ENCODE assay signal across 9 mouse cellular contexts in genomic region chr10:122105407-122105806, GRCm38 (mm10). TPM values are rescaled to one million over a fixed set of nuclear protein-coding genes. Genes with fewer than 3 reads are reported as not detected.
DNase-seq lines count a peak whose midpoint lies in the region; ATAC-seq lines count a peak whose summit lies in the region.
"Had no signal": no experiment of that assay in that cellular context is flagged by ENCODE, and none has a peak within 500 bp of the region (broad histone marks: within the 10 kb centered on the region; RNA-seq: fewer than 3 reads in every experiment).

No protein-coding gene starts in this region.

- intact Hi-C loops in left cerebral cortex, postnatal 25 days (cut with DNase I): loop anchor here (5.0 to 10.0 kb wide), 2 partner anchors 342 to 689 kb away; partner anchors contain the start of gene Avpr1a

- no peak overlapping the region for H3K4me3 ChIP-seq in forebrain, embryonic 12.5 days (replicated peaks)
- no peak overlapping the region for H3K4me3 ChIP-seq in midbrain, embryonic 15.5 days
- H3K4me3 ChIP-seq: heart, embryonic 13.5 days had no signal

- no peak overlapping the region for H3K27ac ChIP-seq in forebrain, embryonic 12.5 days
- no peak overlapping the region for H3K27ac ChIP-seq in midbrain, embryonic 15.5 days
- H3K27ac ChIP-seq: heart, embryonic 13.5 days had no signal

- WGBS in forebrain, embryonic 12.5 days: 0% methylated on average over 3 of the region's 3 CpGs
- 3% methylated on average over 3 of the region's 3 CpGs for WGBS in midbrain, embryonic 15.5 days

- DNase-seq in urinary bladder, postnatal 14 days (ENCODE audit: low spot score): peak; percentile 59
- no peak for DNase-seq in urinary bladder, postnatal 4 days (ENCODE audit: low spot score in 2 of 2)
- peak; percentile 53 to 63 for DNase-seq in adrenal gland, postnatal 36 days
- peak; percentile 71 for DNase-seq in induced T-regulatory cell, adult 2 months (ENCODE audit: low read depth)
- peak; percentile 79 to 80 for DNase-seq in left cerebral cortex, postnatal 25 days (ENCODE audit: low spot score in 2 of 2)
- DNase-seq in thymus, postnatal 25 days: peak; percentile 54

- H3K9ac ChIP-seq in forebrain, embryonic 12.5 days: no peak overlapping the region
- H3K9ac ChIP-seq in midbrain, embryonic 15.5 days: no peak overlapping the region
- H3K9ac ChIP-seq: heart, embryonic 13.5 days had no signal

- no peaks in the 10 kb centered on the region for H3K36me3 ChIP-seq in forebrain, embryonic 12.5 days (replicated peaks)
- no peaks in the 10 kb centered on the region for H3K36me3 ChIP-seq in midbrain, embryonic 15.5 days (replicated peaks)
- H3K36me3 ChIP-seq: heart, embryonic 13.5 days had no signal

- no peaks in the 10 kb centered on the region for H3K27me3 ChIP-seq in forebrain, embryonic 12.5 days
- H3K27me3 ChIP-seq in midbrain, embryonic 15.5 days (replicated peaks): no peaks in the 10 kb centered on the region

- H3K4me2 ChIP-seq in forebrain, embryonic 12.5 days: no peak overlapping the region
- H3K4me2 ChIP-seq in midbrain, embryonic 15.5 days: no peak overlapping the region
- H3K4me2 ChIP-seq: heart, embryonic 13.5 days had no signal

- H3K4me1 ChIP-seq in forebrain, embryonic 12.5 days: no peaks in the 10 kb centered on the region
- H3K4me1 ChIP-seq in midbrain, embryonic 15.5 days: no peaks in the 10 kb centered on the region

- peak; percentile 49 for ATAC-seq in forebrain, embryonic 12.5 days (ENCODE audit: low FRiP score)
- ATAC-seq in midbrain, embryonic 15.5 days (replicated peaks): 0 out of 2 replicates have a peak, but pooled peaks have one; percentile 48

- no peaks in the 10 kb centered on the region for H3K9me3 ChIP-seq in forebrain, embryonic 12.5 days
- no peaks in the 10 kb centered on the region for H3K9me3 ChIP-seq in midbrain, embryonic 15.5 days
- H3K9me3 ChIP-seq: heart, embryonic 13.5 days had no signal

RNA-seq across cellular contexts. Expression of gene Rxylt1, which starts 8.2 kb away (rescaled TPM):
- total RNA-seq in adrenal gland, postnatal 36 days (2021): 10 to 100 TPM; 33.8 to 47.4 TPM
- 28.1 and 36.7 TPM in 2 replicates for polyA plus RNA-seq in forebrain, embryonic 12.5 days (2016; fragmentation: Nextera tagmentation; extraction: Ambion mirVana)
- total RNA-seq in left cerebral cortex, postnatal 25 days (2021): 10 to 100 TPM; 42.7 to 43.0 TPM
- 38.0 and 38.4 TPM in 2 replicates for polyA plus RNA-seq in midbrain, embryonic 15.5 days (2015; fragmentation: Nextera tagmentation; extraction: Ambion mirVana)

RNA-seq across cellular contexts. Expression of gene Srgap1, which starts 58.3 kb away (rescaled TPM):
- total RNA-seq in adrenal gland, postnatal 36 days (2021): 1 to 10 TPM; 1.9 to 3.5 TPM
- 20.7 and 22.2 TPM in 2 replicates for polyA plus RNA-seq in forebrain, embryonic 12.5 days (2016; fragmentation: Nextera tagmentation; extraction: Ambion mirVana)
- 10 to 100 TPM in 1 of 2 experiments, 1 to 10 TPM in 1; 8.5 to 12.5 TPM for total RNA-seq in left cerebral cortex, postnatal 25 days (2021)
- 41.1 and 41.8 TPM in 2 replicates for polyA plus RNA-seq in midbrain, embryonic 15.5 days (2015; fragmentation: Nextera tagmentation; extraction: Ambion mirVana)

Comparison
In these comparisons a context has a peak if more than half of its experiments do, and no peak if none do; other contexts are left out.
1. DNase-seq: peak in urinary bladder, postnatal 14 days (single experiment), adrenal gland, postnatal 36 days (2 of 2), induced T-regulatory cell, adult 2 months (single experiment), left cerebral cortex, postnatal 25 days (2 of 2) and thymus, postnatal 25 days (single experiment); none in urinary bladder, postnatal 4 days (0 of 2).